Mouse (Mus musculus) urinary bladder, postnatal 36 days (tissue): ENCODE measurements around the gene Hoxa13.

ENCODE experiments used
- DNase-seq, 2 experiments: peaks; one replicate each; pipeline ENCODE4 v3.0.0; 2022; ENCODE audit warnings: low spot score in 2 of 2, mixed read lengths in 1 of 2

Gene Hoxa13

DNA sequence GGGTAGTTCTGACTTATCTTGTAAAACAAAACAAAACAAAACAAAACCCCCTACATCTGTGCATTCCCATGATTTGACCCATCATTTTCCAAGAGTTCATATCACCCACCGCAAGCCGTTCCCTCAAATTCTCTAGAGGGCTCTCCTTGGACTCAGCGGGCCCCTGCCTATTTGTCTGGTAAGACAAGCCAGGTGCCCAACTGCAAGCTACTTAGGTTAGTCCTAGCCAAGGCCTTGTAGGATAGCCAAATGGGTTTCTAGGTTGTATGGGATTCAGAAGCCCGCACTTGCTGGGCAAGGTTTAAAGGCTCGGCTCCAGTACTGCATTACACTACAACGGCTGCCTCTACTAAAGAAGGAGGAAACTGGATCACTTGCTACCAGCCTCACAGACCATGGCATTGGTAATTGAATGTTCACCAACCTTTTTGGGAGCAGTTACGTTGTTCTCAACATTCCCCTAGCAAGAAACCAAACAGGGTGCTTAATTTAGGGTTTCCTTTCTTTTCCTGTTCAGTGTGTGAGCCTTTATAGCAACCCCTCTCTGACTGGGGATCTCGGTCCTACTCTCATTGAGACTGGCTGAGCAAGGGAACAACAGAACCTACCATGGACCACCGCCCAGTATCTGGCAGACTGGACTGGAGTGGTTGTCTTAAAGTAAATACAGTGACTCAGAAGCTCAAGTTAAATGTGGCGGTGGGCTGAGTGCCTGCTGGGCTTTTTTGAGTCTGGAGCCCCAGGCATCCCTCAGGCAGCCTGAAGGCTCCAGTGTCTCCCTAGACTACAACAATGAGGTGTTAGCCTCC is 23.1 kb downstream of the Hoxa13 start:
- DNase-seq, result peak in 1 of 2 experiments; percentile 38

DNA sequence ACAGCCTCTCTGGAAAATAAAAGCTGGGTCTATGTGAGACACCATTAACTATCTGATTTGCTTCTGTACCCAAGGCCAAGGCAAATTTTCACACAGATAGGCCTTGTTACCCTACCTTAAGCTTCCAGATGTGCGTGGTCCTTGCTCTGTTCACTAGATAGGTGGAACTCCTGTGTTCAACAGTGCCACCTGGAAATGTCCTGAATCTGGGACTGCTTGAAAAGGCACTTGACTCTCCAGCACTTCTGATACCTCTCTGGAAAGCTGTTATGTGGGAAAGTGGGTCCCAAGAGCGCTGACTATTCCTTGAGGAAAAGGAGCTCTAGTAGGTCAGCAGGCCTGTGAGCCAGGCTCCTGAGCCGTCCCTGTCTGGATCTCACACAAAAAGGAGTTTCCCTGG is 23.9 kb downstream of the Hoxa13 start:
- DNase-seq, result peak in 1 of 2 experiments; percentile 29

DNA sequence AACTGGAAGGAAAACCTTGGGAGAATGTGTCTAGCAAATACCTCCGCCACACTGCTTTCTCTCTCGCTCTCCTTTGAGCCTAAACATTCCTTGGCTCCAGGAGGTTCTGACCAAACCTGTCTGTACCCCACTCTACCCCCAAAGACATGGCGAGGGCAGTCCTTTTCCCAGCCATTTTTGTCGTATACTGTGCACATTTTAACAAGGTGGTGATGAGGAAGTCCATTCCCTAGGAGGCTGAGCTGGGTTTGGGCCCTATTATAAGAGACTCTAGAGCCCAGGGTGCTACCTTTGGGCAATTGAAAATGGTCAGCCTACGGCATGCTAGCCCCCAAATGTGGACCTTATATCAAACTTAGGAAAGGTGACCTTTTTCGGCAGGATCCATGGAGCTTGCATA is 24.8 kb downstream of the Hoxa13 start:
- DNase-seq, result no peak

DNA sequence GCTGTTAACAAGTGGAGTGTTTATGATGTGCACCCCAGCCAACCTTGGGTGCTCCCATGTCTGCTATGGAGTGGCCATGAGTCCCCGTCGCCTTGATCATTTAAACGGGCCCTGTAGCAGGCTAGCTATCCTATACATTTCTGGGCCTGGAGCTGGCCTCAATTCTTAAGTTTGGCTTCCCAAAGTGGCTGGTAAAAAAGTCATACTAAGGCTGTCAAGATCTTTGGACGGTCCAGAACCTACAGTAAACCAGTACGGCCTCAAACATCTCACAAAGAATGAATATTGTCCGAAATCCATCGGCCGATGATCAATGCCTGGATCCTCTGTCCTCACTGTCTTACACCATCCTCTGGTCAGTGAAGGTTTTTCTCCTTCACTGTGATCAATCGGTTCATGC is 25.4 kb downstream of the Hoxa13 start:
- peak in 1 of 2 experiments; percentile 3 for DNase-seq

DNA sequence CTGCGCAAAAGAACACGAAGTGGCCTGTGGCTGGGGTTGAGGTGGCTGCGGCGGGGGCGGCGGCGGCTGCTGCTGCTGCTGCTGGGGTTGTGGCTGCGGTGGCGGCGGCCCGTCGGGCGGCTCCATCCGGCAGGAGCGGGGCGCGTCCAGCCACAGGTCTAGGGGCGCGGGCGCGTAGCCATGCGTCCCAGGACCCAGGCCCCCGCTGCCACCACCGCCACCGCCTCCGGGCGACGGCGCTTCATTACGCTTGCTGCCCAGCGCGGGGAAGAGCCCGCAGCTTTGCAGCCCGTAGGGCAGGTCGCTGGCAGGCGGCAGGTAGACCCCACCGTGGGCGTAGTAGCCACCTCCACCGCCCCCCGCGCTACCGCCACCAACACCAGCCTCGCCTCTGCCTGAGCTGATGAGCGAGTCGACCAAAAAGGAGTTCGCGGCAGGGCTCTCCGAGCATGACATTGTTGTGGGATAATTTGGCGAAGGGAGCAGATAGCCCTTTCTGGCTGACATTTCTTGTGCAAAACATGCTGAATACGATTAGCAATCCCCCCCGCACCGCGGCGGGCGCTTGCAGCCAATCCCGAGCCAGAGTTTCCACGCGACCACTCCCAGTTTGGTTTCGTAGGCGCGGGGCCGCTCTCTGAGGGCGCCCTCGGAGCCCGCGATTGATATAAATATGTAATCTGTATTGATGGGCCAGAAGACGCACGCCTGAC is 26.1 kb downstream of the Hoxa13 start:
- DNase-seq, result peak in 1 of 2 experiments; percentile 81

DNA sequence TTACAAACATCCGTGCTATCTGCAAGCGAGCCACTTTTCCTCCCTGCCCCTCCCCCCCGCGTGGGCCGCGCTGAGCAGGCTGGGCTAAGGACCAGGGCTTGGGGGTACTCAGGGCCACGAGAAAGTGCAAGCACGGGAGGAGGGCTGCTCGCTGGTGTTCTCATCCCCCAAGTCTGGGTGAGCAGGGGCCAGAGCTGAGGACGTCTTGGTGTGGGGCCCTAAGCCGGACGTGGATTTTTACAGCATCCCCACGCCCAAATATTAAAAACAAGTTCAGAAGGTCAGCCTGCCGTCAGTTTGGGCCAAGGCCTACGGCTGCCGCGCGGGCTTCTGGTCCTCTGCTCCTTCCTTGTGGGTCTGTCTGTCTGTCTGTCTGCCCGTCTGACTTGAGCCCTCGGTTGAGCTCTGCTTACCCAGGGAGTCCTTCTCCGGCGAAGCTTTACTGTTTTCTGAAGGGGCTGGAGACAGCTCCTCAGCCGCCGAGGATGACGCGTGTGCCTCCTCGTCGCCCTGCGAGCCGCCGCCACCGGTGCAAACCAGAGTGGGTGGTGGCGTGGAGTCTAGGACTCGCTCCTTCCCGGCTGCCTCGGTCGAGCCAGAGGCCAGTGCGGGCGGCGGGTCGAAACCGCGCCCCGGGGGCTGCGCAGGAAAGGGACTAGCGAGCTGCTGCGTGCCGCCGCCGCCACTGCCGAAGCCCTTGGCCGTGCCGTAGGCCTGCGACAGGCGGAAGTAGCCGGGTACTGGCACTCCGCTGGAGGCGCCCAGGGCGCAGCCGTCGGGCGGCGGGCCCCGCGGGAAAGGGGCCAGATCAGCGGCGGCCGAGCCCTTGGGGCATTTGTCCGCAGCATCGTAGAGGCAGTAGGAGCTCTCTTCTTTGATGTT is 26.9 kb downstream of the Hoxa13 start:
- DNase-seq, result peak in 1 of 2 experiments; percentile 86

DNA sequence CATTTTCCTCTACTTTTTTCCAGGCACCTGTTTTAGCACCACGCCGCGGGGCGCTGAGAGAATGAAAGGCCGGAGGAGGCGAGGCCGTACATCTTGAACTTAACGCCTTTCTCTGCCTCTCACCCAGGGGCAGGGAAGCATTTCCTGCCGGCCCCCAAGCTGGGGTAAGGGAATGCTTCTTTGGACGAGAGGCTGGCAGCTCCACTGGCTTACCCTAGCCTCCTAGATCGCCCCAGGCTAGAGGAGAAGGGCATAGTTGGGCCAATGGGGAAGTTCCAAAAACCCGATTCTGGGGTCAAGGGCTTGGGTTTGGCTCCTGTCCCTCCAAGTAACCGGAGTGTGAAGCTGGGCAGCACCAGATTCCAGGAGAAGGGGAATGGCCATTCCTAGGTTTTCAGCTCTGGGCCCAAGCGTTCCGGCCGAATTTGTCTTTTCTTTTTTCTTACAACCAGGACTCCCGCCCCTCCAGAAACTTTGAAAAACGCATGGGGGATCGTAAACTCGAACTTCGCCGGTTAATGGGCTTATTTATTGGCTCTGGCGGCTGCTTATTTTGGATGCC is 27.6 kb downstream of the Hoxa13 start:
- peak in 1 of 2 experiments; percentile 30 for DNase-seq

DNA sequence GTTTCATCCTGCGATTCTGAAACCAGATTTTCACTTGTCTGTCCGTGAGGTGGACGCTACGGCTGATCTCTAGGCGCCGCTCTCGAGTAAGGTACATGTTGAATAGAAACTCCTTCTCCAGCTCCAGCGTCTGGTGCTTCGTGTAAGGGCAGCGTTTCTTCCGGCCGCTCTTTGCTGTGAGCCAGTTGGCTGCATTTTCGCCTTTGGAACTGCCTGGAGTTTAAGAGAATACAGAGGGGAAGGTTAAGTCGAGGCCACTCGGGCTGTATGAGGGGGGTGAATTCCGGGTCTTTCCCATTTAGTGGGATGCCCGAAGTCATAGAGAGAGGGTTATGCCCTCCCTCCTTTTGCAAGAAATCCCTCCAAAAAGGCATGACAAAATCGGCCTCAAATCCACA is 28.1 kb downstream of the Hoxa13 start:
- peak in 1 of 2 experiments; percentile 55 for DNase-seq

DNA sequence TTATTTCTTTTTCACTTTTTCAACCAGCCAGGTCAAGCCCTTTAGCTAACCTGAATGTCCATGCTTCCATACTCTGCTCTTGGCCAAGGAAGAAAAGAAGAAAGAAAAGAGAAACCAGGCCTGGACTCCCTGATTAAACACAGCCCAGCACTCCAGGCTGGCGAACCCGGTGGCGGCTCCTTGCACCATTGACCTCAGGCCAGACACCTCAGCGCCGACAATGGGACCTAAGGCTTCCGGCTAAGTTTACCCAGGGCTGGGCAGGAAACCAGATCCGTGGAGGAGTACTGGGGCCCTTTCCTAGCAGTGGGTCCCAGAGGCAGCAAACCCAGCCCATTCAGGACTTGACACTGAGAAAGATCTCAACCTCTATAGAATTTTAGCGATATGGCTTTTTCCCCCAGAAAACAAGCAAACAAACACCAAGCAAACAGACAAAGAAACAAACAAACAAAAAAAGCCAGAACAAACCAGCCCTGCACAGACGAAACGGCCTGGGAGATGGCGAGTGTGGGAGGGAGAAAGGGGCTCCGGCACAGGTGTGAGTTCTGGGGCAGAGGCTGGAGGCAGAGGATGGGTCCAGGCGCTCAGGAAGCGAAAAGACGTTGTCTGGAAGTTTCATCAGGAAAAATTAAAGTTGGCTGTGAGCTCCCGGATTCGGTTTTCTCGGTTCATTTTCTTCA is 28.7 kb downstream of the Hoxa13 start:
- DNase-seq, result peak in 1 of 2 experiments; percentile 55

DNA sequence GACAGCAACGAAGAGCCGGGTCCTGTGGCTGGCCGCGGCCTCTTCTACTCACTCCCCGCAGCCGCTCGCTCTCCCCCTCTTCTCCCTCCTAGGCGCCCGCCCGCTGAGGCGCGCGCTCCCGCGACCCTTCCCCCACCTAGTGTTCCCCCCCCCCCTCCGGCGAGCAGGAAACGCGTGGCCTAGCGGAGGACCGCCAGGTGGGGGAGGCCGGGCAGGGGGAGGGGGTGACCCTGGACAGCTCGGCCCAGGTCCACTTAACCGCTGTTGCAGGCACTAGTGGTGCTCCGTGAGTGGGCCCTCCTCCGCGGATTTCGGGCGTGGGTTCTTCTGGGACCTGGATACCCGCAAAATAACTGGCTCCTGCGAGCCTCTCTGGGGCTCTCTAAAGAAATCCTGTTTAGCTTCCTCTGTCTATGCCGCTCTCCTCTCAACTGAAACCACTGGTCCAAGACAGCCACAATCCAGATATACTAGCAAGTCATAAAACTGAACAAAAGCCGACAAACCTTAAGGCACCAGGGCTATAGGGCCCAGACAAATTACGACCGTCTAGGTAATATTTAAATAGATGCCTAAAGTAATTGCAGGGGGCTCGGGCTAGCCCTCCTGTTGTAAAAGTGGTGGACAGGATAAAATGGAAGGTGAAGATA is 30.0 kb downstream of the Hoxa13 start, which contains the start of gene Hoxa9:
Gene Hoxa9, minus strand, starts transcription at position 574 of the 650 bp plus-strand sequence.
- peak in 1 of 2 experiments; percentile 59 for DNase-seq

DNA sequence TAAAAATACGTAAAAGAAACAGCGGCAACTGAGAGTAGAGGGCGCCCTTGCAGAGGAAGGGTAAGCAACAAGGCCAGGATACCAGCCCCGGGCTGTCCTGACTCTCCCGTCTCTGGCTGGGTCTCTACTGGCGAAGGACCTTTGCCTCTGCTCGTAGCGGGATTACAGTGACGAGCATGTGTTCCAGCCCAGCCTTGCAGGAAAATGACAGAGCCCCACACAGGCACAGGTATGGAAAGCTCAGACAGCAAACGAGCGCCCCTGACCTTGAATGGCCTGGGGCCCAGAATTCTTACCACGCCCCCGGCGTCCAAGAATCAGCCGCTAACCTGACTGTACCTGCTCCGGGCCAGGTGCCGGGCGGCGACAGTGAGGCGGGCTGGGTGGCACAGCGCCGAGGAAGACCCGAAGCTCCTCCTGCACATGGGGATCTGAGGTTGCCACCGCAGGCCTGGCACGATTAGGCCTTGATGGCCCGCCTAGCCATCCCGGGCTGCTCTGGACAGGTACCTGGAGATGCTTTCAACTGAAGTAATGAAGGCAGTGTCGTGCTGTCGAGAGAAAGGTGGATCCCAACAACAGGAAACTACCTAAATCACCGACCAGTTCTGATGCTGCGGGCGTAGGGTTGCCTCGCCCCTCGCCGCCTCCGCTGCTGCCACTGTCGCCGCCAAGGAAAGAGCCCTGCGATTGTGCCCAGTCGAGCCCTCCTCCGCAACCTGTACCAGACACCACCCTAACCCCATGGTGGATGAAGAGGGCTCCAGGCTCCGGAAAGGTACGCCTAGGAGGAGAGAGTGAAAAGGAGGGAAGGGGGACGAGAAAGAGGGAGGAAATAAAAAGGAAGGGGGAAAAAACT is 30.9 kb downstream of the Hoxa13 start:
- peak in 1 of 2 experiments; percentile 71 for DNase-seq

DNA sequence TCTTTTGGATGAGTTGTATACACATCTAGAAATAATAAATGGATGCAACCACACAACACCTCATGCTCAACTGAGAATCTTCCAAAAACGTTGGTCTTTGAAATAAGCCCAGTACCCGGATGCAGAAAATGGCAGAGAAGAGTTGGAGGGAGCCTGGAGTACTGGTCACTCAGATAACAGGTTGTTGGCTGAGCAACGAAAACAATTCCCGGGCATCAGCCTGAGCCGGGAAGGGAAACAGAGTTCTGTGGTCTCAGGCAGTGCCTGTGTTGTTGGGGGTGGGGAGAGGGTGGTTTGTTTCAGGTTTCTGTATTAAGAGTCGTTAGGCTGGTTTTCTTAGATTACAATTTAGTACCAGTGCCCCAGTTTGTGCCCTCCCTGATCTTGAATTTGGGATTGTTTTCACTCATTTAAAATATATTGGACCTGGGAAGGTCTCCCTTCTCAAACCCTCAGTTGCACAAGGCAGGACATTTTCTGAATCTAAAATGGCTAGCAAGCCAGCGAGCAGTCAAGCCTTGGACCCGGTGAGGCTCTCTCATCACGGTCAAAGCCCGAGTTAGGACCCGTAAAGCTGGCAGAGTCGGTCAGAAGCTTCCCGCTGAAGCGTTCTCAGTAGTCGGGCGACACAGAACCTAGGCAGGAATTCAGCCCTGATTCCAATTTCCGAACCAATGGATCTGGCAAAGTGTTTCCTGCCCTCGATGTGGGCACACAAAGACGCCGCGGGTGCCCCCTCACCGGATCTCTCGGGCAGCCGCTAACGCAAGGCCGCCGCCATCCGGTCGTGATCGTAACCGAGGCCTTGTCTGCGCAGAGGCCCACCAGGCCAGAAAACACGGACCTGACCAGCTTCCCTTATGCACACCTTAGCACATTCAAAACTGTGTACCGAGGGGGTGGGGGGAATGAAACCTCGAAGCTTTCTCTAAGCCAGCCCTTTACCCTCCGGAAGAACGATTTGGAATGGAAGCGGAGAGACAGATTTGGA is 31.9 kb downstream of the Hoxa13 start:
- no peak for DNase-seq

DNA sequence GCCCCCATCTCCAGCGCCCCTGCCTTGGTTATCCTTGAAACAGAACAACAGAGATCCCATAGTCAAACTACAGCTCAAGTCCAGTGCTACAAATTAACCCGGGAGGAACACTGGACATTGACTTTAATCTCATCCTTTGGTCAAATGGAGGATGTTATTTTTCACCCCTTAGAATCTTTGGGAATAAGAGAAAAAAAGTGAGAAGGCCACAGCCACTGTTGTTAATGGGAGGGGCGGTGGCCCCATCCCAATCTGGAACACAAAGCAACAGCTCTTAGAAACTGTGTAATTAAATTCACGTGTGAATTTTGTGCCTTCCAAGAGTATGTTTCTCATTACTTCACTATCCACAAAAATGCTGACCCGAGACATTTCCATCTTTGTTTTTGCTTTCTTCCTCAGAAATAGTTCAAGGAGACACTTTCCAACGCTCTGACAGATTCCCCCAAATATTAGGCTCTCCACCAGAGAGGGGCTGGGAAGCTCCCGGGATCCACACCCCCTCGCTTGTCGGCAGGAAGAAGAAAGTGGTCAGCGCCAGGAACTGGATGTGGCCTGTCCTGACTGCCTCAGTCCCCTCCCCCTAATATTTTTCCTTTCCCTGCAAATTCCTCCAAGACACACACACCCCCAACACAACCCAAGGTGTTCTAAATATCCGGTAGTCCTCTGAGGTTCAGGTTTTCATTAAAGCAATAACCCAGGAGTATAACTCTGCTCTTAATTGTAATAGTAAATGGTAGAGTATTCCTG is 33.0 kb downstream of the Hoxa13 start:
- DNase-seq, result no peak

DNA sequence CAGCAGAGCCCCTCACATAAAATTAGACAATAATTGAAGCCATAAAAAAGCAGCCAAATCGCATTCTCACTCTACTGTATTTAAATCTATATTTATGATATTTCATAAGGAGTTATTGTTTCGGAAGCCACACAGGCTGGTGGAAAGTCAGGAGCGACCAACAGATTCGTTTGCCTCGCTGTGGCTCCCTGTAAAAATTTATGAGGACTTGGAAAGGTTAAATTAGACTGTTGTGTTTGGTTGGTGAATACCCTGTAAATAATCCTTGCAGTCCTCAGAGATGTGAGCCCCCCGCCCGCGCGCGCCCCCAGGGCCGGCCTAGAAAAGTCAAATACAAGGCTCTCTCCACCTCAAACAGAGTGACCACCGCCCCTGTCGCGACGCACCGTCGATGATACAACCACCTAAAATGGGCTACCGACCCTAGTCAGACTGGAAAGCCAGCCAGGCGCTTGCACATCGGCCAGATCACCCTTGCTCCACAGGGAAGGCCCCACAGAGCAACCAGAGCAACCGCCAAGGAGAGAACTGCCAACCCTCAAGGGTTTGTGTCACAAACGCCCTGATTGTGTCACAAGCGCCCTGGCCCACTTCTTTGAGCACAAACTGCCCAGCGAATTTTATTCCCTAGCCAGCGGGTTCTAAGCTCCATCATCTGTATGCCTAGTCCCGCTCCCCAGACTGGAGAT is 34.0 kb downstream of the Hoxa13 start:
- DNase-seq, result no peak

DNA sequence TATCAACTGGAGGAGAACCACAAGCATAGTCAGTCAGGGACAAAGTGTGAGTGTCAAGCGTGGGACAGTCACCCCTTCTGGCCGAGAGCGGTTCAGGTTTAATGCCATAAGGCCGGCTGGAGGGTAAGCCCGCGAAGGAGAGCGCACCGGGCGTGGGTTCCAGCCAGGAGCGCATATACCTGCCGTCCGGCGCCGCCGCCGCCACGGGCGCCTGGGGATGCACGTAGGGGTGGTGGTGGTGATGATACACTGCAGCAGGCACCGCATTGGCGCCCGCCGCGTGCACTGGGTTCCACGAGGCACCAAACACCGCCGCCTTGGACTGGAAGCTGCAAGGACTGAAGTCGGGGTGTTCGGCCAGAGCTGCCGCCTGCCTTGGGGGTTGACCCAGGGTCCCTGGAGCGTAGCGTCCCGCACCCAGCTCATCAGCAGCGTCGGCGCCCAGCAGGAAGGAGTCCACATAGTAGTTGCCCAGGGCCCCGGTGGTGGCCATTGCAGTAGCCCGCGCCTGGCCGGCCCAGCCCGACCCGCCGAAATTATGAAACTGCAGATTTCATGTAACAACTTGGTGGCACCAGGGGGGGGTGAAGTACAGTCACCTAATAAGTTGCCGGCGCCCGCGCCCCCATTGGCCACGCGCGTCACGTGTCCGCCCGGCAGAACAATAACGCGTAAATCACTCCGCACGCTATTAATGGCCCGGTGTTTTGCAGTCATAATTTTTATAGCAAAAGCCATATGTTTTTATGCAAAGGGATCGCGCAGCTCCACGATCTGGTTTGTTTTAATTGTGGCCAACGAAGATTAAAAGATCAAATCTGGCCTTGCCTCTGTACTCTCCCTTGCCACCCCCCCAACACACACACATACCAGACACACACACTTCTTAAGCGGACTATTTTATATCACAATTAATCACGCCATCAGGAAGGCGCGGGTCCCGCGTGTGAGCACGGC is 34.8 kb downstream of the Hoxa13 start:
- DNase-seq, result peak; percentile 90 to 92
